Mouse (Mus musculus): ENCODE data around the gene Zc3h7b. TPM values are rescaled to one million over a fixed set of nuclear protein-coding genes. Genes with fewer than 3 reads are reported as not detected.
"Not testable (repeated sequence)": the region's sequence is repeated elsewhere in the genome, so short reads cannot be mapped to it uniquely, and the experiment has no call there.

Zc3h7b gene
- 10 to 100 TPM; 78.6 to 88.9 TPM for total RNA-seq (2021)

- peak; percentile 85 for DNase-seq
Measured at GRCm38 (mm10) chr15:81744992-81745600, at the start of gene Zc3h7b, which contains the start of gene Rangap1. TSS of gene Zc3h7b (plus strand) at chr15:81745057. TSS of gene Rangap1 (minus strand) at chr15:81745530.

GRCm38 (mm10) chr15:81697175-81697574 lies 47.7 kb upstream of the Zc3h7b start, which contains the start of gene Chadl:
TSS of gene Chadl (minus strand) at chr15:81697287.
- DNase-seq = no peak

GRCm38 (mm10) chr15:81697847-81698246 lies 47.0 kb upstream of the Zc3h7b start:
- no peak for DNase-seq

DNA sequence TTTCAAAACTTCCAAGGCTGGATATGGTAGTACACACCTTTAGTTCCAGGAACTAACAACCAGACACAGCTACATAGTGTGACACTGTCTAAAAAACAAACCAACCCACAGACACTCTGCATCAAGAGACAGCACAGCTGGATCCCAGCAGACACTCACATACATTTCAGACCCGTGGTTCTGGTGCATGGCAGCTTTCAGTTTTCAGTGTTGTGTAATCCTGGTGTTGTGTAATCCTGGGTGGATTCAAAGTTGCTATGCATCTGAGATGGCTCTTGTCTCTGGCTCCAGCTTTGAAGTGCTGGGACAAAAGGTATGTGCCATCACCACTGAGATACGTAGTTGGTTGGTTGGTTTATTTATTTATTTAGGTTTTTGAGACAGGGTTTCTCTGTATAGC lies 46.3 kb upstream of the Zc3h7b start:
- DNase-seq = no peak

GRCm38 (mm10) chr15:81700161-81700560 lies 44.7 kb upstream of the Zc3h7b start:
- DNase-seq = no peak

GRCm38 (mm10) chr15:81700601-81701000 lies 44.3 kb upstream of the Zc3h7b start:
- no peak for DNase-seq

GRCm38 (mm10) chr15:81701350-81701749 lies 43.5 kb upstream of the Zc3h7b start:
- DNase-seq = not testable (repeated sequence)

DNA sequence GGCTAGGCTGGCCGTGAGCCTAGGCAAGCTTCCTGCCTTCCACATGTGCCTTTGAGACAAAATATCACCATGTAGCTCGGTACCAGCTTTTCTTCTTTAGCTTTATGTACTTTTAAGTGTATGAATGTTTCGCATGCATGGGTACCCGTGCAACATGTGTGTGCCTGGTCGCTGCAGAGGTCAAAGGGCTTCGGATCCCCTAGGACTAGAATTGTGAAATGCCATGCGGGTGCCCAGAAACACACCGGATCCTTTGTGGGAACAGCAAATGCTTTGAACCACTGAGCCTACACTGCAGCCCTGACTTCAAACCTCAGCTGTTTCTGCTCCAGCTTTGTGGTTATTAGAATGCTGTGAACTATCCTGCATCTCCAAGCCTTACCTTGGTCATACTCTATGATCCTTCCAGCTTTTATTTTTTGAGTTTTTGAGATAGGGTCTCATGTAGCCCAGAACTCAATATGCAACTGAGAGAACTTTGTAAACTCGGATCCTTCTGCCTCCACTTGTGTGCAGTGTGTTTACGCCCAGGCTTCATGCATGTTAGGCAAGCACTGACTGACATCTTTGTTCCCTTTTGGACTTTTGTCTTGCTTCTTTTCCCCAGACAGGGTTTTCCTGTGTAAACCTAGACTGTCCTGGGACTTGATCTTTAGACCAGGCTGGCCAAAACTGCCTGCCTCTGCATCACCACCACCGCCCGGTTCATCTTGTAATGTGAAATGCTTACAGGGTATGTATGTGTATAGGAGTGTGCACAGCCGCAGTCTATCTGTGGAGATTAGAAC lies 42.4 kb upstream of the Zc3h7b start:
- DNase-seq = no peak

DNA sequence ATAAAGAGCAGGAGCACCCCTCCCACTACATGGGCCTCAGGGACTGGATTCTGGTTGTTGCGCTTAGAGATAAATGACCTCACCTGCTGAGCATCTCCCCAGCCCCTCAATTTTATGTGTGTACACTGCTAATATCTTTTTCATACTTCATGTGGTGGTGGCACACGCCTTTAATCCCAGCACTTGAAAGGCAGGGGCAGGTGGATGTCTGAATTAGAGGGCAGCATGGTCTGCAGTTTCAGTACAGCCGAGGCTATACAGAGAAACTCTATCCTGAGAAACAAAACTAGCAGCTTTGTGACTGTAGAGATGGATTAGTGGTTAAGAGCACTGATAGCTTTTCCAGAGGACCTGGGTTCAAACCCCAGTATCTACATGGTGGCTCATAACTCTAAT lies 41.8 kb upstream of the Zc3h7b start:
- DNase-seq = no peak

- DNase-seq = no peak
Measured at GRCm38 (mm10) chr15:81708991-81709390, 35.9 kb upstream of the Zc3h7b start.

DNA sequence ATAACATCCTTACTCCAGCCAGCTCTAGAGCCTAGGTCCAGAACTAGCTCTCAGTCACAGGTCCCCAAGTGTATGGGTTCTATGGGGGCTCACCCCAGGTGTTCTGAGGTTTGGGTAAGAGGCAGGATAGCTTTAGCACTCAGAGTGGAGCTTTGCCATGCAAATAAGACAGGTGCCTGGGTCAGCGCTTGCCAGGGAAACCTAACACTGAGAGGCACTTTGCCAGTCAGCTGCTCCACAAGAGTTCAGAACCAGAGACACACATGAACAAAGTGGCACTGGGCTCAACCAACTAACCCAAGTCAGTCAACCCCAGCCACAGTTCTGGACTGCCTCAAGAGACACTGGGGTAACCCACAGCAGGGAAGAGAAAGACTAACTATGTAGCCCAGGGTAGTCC lies 35.2 kb upstream of the Zc3h7b start:
- DNase-seq = no peak

- DNase-seq = no peak
Measured at GRCm38 (mm10) chr15:81710801-81711200, 34.1 kb upstream of the Zc3h7b start.

- no peak for DNase-seq
Measured at GRCm38 (mm10) chr15:81713742-81714141, 31.1 kb upstream of the Zc3h7b start.

GRCm38 (mm10) chr15:81718336-81719138 lies 26.3 kb upstream of the Zc3h7b start:
- DNase-seq = no peak

GRCm38 (mm10) chr15:81719139-81719531 lies 25.7 kb upstream of the Zc3h7b start:
- no peak for DNase-seq

DNA sequence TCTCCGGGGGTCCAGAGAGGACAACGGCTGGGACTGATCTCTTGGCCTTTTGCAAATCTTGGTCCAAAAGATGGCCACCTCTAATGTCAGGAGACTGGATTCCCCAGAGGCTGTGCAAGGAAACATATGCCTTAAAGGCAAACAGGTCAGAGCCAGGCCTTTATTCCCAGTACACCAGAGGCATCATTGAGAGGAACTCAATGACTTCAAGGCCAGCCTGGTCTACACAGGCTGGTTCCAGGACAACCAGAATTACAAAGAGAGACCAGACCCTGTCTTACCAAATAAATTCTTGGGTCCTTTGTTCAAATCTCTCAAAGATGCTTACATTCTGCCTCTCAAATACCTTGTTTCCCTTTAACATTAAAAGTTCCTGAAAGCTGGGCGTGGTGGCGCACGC lies 22.5 kb upstream of the Zc3h7b start:
- DNase-seq = no peak

DNA sequence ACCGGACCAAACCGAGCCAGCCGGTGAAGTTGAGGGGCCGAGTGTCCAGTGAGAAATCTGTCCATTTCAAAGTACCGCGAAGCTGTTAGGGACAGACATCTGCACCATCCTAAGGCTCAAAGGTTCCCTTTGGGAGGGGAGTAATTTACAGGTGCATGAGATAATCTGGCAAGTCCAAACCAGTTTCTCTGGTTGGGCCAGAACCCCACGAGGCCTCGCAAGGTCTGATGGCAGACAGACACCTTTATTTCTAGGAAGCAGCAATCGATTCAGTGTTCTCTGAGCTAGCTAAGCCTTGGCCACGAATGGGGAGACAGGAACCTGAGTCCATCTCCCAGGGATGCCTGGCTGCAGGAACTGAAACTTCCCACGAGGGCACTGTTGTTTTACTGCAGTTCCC lies 21.2 kb upstream of the Zc3h7b start:
- no peak for DNase-seq

GRCm38 (mm10) chr15:81725965-81726364 lies 18.9 kb upstream of the Zc3h7b start:
- no peak for DNase-seq

DNA sequence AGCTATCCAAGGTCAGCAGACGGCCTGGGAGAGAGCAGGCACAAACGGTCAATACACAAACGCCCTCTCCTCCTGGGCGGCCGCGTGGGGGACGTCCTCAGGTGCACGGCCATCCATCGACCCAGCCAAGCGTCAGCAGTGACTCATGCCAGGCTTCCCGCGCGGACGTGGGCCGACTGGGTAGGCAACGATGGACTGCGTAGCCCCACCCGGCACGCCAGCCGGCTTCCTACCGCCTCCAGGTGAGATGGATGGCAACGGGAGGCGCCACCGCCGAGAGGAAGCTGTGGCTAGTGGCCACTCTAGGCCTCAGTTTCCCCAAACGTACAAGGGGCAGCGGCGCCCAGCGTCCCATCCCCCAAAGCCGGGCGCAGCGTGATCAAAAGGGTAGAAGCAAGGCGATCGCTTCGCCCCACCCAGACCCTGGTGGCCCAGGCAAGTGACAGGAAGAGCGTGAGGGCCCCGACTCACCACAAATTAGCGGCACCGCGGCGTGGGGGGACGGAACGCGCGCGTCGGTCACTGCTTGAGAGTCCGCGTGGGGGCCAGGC lies 15.5 kb upstream of the Zc3h7b start:
- DNase-seq = peak; percentile 34

- peak; percentile 97 for DNase-seq
Measured at GRCm38 (mm10) chr15:81729792-81730635, 14.8 kb upstream of the Zc3h7b start.

DNA sequence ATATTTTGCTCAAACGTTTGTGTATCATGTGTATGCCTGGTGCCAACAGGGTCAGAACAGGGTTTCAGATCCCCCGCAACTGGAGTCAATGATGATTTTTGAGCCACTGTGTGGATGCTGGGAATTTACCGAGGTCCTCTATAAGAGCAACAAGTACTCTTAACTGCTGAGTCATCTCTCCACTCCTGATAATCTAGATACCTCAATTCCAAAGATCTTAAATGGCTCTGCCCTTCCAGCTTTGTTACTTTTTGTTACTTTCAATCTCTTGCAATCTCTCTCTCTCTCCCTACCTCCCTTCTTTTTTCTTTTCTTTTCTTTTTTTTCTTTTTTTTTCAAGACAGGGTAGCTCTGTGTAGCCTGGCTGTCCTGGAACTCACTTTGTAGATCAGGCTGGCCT lies 9.8 kb upstream of the Zc3h7b start:
- no peak for DNase-seq

DNA sequence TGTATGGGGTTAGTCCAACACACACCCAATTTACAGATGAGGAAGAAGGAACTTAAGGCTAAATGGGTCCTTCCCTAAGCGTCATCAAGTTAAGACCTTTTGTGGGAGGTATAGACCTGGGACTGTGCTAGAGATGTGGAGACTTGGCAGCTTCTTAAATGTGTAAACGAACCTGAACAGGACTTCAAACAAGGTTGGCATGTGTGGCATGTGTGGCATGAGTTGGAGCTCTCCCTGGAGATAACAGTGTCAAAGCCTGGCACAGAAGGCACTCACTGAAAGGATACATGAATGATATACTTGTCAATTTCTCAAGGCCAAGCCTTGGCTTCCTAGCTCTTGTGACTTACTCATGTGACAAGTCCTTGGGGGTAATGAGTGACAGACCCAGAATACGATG lies 5.6 kb upstream of the Zc3h7b start:
- DNase-seq = no peak
